Mouse (Mus musculus): ENCODE data around the gene Nlrp6. TPM values are rescaled to one million over a fixed set of nuclear protein-coding genes. Genes with fewer than 3 reads are reported as not detected.
"Not testable (repeated sequence)": the region's sequence is repeated elsewhere in the genome, so short reads cannot be mapped to it uniquely, and the experiment has no call there.

The Nlrp6 gene
- 0.24 and 0.28 TPM in 2 replicates for polyA plus RNA-seq (2015; fragmentation: Nextera tagmentation; extraction: Ambion mirVana)

- WGBS = 81% methylated on average over 8 of the region's 8 CpGs
- H3K9me3 ChIP-seq = no peaks in the 10 kb centered on the region
- ATAC-seq (replicated peaks) = no peak
- H3K4me1 ChIP-seq = peaks cover 18% of the 10 kb centered on the region
- peak within 1 kb of the TSS; percentile 84; the same call in 1 of the 2 replicates for H3K4me2 ChIP-seq (replicated peaks)
- H3K36me3 ChIP-seq = no peaks in the 10 kb centered on the region
- H3K27me3 ChIP-seq = peaks cover 67% of the 10 kb centered on the region
- H3K9ac ChIP-seq (replicated peaks) = no peak within 1 kb of the TSS
- H3K27ac ChIP-seq (replicated peaks) = no peak within 1 kb of the TSS
- H3K4me3 ChIP-seq = no peak within 1 kb of the TSS
Measured at GRCm38 (mm10) chr7:140920418-140921029, at the start of gene Nlrp6. TSS of gene Nlrp6 (plus strand) at chr7:140920902.

DNA sequence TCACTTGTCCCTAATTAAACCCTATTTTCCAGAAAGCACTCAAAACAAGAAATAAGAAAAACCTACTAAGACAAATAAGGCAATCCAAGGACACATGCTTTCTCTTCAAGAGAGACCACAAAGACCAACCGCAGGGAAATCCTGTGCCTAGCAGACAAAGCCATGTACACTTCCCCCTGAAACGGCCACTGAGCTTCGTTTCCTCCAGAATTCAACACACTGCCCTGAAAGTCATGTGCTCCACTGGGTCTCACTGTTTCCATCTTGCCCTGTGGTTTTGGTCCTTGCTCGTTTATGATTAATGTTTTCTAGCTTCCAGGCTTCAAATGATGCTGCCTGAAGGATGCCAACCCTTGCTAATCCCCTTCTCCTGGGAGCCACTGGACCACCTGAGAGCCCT is 46.5 kb upstream of the Nlrp6 start:
- H3K9ac ChIP-seq (replicated peaks) = no peak overlapping the region
- H3K4me3 ChIP-seq = no peak overlapping the region
- no peak overlapping the region for H3K4me2 ChIP-seq (replicated peaks)
- H3K27me3 ChIP-seq = no peaks in the 10 kb centered on the region
- ATAC-seq (replicated peaks) = no peak
- no peaks in the 10 kb centered on the region for H3K9me3 ChIP-seq
- no peaks in the 10 kb centered on the region for H3K4me1 ChIP-seq
- H3K36me3 ChIP-seq = peaks cover 5% of the 10 kb centered on the region; the same call in 1 of the 2 replicates
- H3K27ac ChIP-seq (replicated peaks) = no peak overlapping the region
- WGBS = 82% methylated on average over 4 of the region's 4 CpGs

DNA sequence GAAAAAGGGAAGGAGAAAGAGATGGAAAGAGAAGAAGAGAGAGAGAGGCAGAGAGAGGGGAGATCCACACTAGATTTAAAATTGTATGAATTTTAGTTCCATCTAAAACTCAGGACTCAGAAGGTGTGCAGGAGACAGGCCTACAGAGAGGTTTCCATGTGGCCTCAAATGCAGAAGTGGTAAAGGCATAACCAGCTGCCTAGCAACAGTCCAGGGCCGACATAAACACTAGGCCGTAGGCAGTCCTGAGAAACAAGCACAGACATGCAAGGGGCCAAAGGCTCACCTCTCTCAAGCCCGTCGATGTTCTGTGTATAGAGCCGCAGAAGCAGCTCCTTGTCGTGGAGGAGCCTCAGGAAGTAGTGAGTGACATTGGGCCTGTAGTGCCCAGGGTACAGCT is 43.3 kb upstream of the Nlrp6 start:
- no peak overlapping the region for H3K27ac ChIP-seq (replicated peaks)
- H3K27me3 ChIP-seq = no peaks in the 10 kb centered on the region
- H3K36me3 ChIP-seq = peaks cover under 1% of the 10 kb centered on the region; the same call in 1 of the 2 replicates
- no peak overlapping the region for H3K4me3 ChIP-seq
- WGBS = 87% methylated on average over 6 of the region's 6 CpGs
- H3K9me3 ChIP-seq = no peaks in the 10 kb centered on the region
- no peak for ATAC-seq (replicated peaks)
- no peak overlapping the region for H3K4me2 ChIP-seq (replicated peaks)
- peaks cover 7% of the 10 kb centered on the region for H3K4me1 ChIP-seq
- H3K9ac ChIP-seq (replicated peaks) = no peak overlapping the region

DNA sequence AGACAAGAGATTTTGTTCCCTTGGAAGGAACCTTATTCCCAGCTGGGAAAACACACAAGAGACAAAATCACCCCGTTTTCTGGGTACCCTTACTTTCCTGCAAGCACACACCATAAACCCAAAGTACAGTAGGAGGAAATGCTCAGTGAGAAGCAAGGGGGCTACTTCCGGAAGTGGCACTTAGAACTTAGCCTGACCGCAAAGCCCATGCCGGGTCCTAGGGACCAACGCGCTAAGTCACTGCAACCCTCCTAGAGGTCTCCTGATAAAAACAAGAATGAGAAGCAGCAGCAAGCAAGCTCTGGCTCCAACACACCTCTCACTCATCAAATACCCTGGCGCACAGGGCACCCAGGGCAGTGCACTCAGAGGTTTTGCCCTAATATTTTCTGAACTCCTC is 41.3 kb upstream of the Nlrp6 start:
- peaks cover 17% of the 10 kb centered on the region for H3K4me1 ChIP-seq
- 88% methylated on average over 7 of the region's 7 CpGs for WGBS
- H3K9me3 ChIP-seq = no peaks in the 10 kb centered on the region
- H3K27me3 ChIP-seq = no peaks in the 10 kb centered on the region
- 0 out of 2 replicates have a peak, but pooled peaks cover 3% of the 10 kb centered on the region for H3K36me3 ChIP-seq
- no peak for ATAC-seq (replicated peaks)
- H3K9ac ChIP-seq (replicated peaks) = no peak overlapping the region
- no peak overlapping the region for H3K27ac ChIP-seq (replicated peaks)
- no peak overlapping the region for H3K4me2 ChIP-seq (replicated peaks)
- H3K4me3 ChIP-seq = no peak overlapping the region

- H3K4me1 ChIP-seq = peaks cover 17% of the 10 kb centered on the region
- peaks cover 5% of the 10 kb centered on the region; the same call in 1 of the 2 replicates for H3K36me3 ChIP-seq
- no peak overlapping the region for H3K4me3 ChIP-seq
- H3K27me3 ChIP-seq = no peaks in the 10 kb centered on the region
- H3K9ac ChIP-seq (replicated peaks) = no peak overlapping the region
- no peak for ATAC-seq (replicated peaks)
- H3K27ac ChIP-seq (replicated peaks) = no peak overlapping the region
- H3K4me2 ChIP-seq (replicated peaks) = no peak overlapping the region
- H3K9me3 ChIP-seq = no peaks in the 10 kb centered on the region
- WGBS = 92% methylated on average over 3 of the region's 3 CpGs
Measured at GRCm38 (mm10) chr7:140880419-140880818, 40.3 kb upstream of the Nlrp6 start.

DNA sequence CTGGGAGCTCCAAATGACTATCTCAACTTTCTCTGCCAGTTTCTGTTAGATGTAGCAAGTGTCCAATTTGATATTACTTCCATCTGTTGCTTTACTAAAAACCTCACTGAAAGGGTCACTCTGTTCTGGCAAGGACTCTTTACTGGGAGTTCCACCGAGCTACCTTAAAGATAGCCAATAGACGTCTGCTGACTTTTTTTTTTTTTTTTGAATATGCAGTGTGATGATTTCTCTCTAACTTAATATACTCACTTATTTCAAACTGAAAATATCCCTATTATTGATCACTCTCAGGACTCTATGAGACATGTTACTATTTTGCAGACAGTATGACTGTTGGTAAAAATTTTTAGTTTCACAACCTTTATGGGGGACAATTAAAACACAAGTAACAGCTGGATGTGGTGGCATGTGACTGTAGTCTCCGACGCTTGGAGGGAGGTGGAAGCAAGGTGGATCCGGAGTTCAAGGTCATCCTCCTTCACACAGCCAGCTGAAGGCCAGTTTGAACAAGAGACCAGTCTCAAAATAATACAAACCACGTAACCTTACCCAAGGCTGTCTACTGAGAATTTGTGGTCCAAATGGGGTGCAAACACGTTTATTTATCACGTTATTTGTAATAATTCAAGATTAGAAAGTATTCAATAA is 39.7 kb upstream of the Nlrp6 start:
- Histone ChIP-seq H3K27me3 (no peaks in the 10 kb centered on the region), H3K4me2 (replicated peaks) (peak overlapping the region; percentile 82), H3K4me1 (peaks cover 17% of the 10 kb centered on the region), H3K9ac (replicated peaks) (peak overlapping the region; percentile 86), H3K36me3 (peaks cover 7% of the 10 kb centered on the region), H3K9me3 (no peaks in the 10 kb centered on the region), H3K4me3 (peak overlapping the region; percentile 97), H3K27ac (replicated peaks) (peak overlapping the region; percentile 92)
- no peak for ATAC-seq (replicated peaks)
- 26% methylated on average over 8 of the region's 8 CpGs for WGBS

DNA sequence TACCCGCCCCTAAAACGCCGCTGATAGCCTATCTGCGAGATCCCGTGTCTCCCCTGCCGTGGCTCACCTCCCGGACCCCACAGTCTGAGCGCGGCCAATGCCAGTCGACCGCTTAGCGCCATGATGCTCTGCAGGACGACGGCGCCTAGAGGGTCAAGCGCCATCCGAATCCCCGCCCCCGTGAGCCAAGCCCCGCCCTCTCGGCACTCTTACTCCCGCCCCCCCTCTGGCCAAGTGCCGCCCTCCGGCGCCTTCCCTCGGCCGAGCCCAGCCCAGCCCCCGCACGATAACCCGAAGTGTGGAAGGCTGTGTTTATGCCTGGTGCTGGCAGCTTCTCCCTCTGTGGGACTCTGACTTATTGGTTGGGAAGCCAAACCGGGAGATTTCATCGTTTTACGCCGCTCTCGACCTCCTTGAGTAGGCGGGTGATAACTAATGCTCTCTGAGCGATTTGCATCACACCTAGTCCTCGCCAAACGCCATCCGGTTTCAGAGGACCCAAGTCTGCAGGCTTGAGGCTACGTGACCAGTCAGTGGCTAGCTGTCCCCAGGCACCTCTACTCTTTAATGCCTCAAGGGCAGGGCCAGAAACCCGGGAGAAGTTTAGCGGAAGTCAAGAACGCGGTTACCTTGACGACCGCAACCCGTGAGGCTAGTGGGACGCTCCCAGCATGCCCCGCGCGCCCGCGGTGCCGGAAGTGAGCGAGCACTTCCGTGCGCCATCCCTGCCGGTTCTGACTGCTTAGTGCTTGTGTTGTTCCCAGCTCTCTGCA is 38.8 kb upstream of the Nlrp6 start, which contains the start of the genes Psmd13 and Sirt3:
TSS of gene Psmd13 (plus strand) at position 273 of the 773 bp plus-strand sequence.
TSS of gene Sirt3 (minus strand) at position 614 of the 773 bp plus-strand sequence.
- Histone ChIP-seq H3K4me3 (peak within 1 kb of the TSS; percentile 97), H3K4me2 (replicated peaks) (peak within 1 kb of the TSS; percentile 82), H3K27ac (replicated peaks) (peak within 1 kb of the TSS; percentile 92), H3K4me1 (peaks cover 17% of the 10 kb centered on the region), H3K9ac (replicated peaks) (peak within 1 kb of the TSS; percentile 86), H3K36me3 (peaks cover 14% of the 10 kb centered on the region), H3K27me3 (no peaks in the 10 kb centered on the region), H3K9me3 (no peaks in the 10 kb centered on the region)
- peak; percentile 98 for ATAC-seq (replicated peaks)
- under 1% methylated on average over 57 of the region's 59 CpGs for WGBS

- Histone ChIP-seq H3K9ac (replicated peaks) (peak overlapping the region; percentile 86), H3K27ac (replicated peaks) (peak overlapping the region; percentile 92), H3K4me2 (replicated peaks) (peak overlapping the region; percentile 82), H3K9me3 (no peaks in the 10 kb centered on the region), H3K27me3 (no peaks in the 10 kb centered on the region), H3K4me1 (peaks cover 17% of the 10 kb centered on the region), H3K4me3 (peak overlapping the region; percentile 97), H3K36me3 (peaks cover 19% of the 10 kb centered on the region)
- peak; percentile 64; the same call in 1 of the 2 replicates for ATAC-seq (replicated peaks)
- WGBS = under 1% methylated on average over 12 of the region's 12 CpGs
Measured at GRCm38 (mm10) chr7:140882469-140882803, 38.3 kb upstream of the Nlrp6 start.

- not testable (repeated sequence) for H3K9me3 ChIP-seq; H3K27ac ChIP-seq (replicated peaks); H3K4me1 ChIP-seq; H3K9ac ChIP-seq (replicated peaks); H3K27me3 ChIP-seq; ATAC-seq (replicated peaks); H3K4me3 ChIP-seq; H3K4me2 ChIP-seq (replicated peaks)
- WGBS = 96% methylated on average over 16 of the region's 16 CpGs
- peaks cover 72% of the 10 kb centered on the region for H3K36me3 ChIP-seq
Measured at GRCm38 (mm10) chr7:140890636-140891035, 30.1 kb upstream of the Nlrp6 start.

DNA sequence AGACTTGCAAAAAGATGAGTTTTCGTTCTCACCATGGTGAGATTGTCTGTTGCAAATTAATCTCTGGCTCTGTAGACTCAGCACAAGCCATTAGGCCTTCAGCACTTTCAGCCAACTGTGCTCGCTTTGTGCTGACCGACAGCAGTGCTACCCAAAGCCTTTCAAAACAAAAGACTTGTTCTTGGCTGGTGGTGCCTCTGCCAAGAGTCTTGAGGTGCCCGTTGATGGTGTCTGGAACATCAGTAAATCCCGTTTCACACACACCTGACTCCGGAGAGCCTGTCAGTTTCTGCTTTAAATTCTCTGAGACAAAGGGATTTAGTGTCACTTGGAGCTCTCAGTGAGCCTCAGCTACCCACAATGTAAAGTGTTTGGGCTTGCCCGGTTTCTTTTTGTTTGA is 26.7 kb upstream of the Nlrp6 start:
- no peaks in the 10 kb centered on the region for H3K27me3 ChIP-seq
- no peak overlapping the region for H3K4me2 ChIP-seq (replicated peaks)
- no peaks in the 10 kb centered on the region for H3K9me3 ChIP-seq
- no peak overlapping the region for H3K9ac ChIP-seq (replicated peaks)
- peaks cover 72% of the 10 kb centered on the region for H3K36me3 ChIP-seq
- WGBS = 84% methylated on average over 7 of the region's 7 CpGs
- no peak for ATAC-seq (replicated peaks)
- no peaks in the 10 kb centered on the region for H3K4me1 ChIP-seq
- H3K4me3 ChIP-seq = no peak overlapping the region
- H3K27ac ChIP-seq (replicated peaks) = no peak overlapping the region

- no peaks in the 10 kb centered on the region for H3K9me3 ChIP-seq
- H3K9ac ChIP-seq (replicated peaks) = no peak overlapping the region
- no peak overlapping the region for H3K4me3 ChIP-seq
- no peaks in the 10 kb centered on the region for H3K27me3 ChIP-seq
- 96% methylated on average over 3 of the region's 3 CpGs for WGBS
- no peaks in the 10 kb centered on the region for H3K4me1 ChIP-seq
- H3K4me2 ChIP-seq (replicated peaks) = no peak overlapping the region
- peaks cover 69% of the 10 kb centered on the region for H3K36me3 ChIP-seq
- no peak for ATAC-seq (replicated peaks)
- H3K27ac ChIP-seq (replicated peaks) = no peak overlapping the region
Measured at GRCm38 (mm10) chr7:140894611-140895010, 26.1 kb upstream of the Nlrp6 start.

DNA sequence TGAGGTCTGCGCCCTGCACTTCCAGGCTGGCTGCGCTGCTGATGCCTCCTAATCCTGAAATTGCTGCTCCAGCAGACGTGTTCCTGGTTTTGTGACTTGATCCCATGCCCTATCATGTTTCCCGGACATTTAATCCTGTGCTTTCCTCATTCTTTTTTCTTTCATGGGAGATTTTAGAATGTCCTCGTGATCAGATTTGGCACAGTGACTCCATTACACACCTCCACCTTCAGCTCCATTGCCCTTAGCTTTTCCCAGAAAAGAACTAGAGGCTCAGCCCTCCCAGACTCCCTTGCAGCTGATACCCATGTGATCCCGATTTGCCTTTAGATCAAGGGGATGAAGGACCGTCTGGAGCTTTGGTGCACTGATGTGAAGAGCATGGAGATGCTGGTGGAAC is 22.8 kb upstream of the Nlrp6 start:
- no peaks in the 10 kb centered on the region for H3K27me3 ChIP-seq
- H3K4me2 ChIP-seq (replicated peaks) = no peak overlapping the region
- H3K9ac ChIP-seq (replicated peaks) = no peak overlapping the region
- H3K4me3 ChIP-seq = no peak overlapping the region
- 90% methylated on average over 7 of the region's 7 CpGs for WGBS
- no peak overlapping the region for H3K27ac ChIP-seq (replicated peaks)
- no peak for ATAC-seq (replicated peaks)
- H3K4me1 ChIP-seq = no peaks in the 10 kb centered on the region
- H3K9me3 ChIP-seq = no peaks in the 10 kb centered on the region
- H3K36me3 ChIP-seq = peaks cover 49% of the 10 kb centered on the region
